Mouse (Mus musculus) heart, adult 2 months (tissue): ENCODE results near the gene Lrrc8b. TPM values are rescaled to one million over a fixed set of nuclear protein-coding genes. Genes with fewer than 3 reads are reported as not detected.

ENCODE experiments used
- DNase-seq, 2 experiments: peaks; one replicate each; pipeline ENCODE4 v3.0.0; 2021
- H3K27ac ChIP-seq: fragments of 200-600 bp; 2 replicates; pipeline ENCODE4 v1.8.1; 2022
- H3K27me3 ChIP-seq: fragments of 200-500 bp; 2 replicates; pipeline ENCODE4 v1.6.1; 2012; ENCODE audit warnings: mild to moderate bottlenecking, low read length, inconsistent platforms, mixed read lengths; ENCODE audit not compliant: control insufficient read depth, insufficient read depth
- H3K36me3 ChIP-seq: fragments of 200-500 bp; 2 replicates; pipeline ENCODE4 v1.6.1; 2012; ENCODE audit warnings: low read length, inconsistent platforms; ENCODE audit not compliant: control insufficient read depth, insufficient read depth
- H3K4me1 ChIP-seq: fragments of 200-500 bp; 2 replicates; pipeline ENCODE4 v1.6.1; 2011; ENCODE audit warnings: low read length; ENCODE audit not compliant: control insufficient read depth, insufficient read depth
- H3K4me3 ChIP-seq: fragments of 200-600 bp; 2 replicates; pipeline ENCODE4 v1.8.1; 2022
- H3K79me2 ChIP-seq: fragments of 200-500 bp; replicated peaks from 2 replicates; pipeline ENCODE4 v1.6.1; 2012; ENCODE audit warnings: mild to moderate bottlenecking, inconsistent platforms, low read length, moderate library complexity, mixed read lengths; ENCODE audit not compliant: control insufficient read depth, insufficient read depth
- H3K9ac ChIP-seq: fragments of 200-500 bp; 2 replicates; pipeline ENCODE4 v1.6.1; 2012; ENCODE audit warnings: low read depth, mild to moderate bottlenecking, control low read depth, inconsistent platforms, low read length, mixed read lengths
- CTCF ChIP-seq: fragments of 200-600 bp; IDR thresholded peaks from 2 replicates; pipeline ENCODE4 v1.8.1; 2022; ENCODE audit warnings: antibody characterized with exemption, mild to moderate bottlenecking, moderate library complexity
- EP300 ChIP-seq: fragments of 200-500 bp; IDR thresholded peaks from 2 replicates; pipeline ENCODE4 v1.6.1; 2011; ENCODE audit warnings: low read depth, low read length, control low read depth; ENCODE audit not compliant: insufficient read depth
- POLR2A ChIP-seq: fragments of 200-500 bp; IDR thresholded peaks from 2 replicates; pipeline ENCODE4 v1.6.1; 2011; ENCODE audit warnings: mild to moderate bottlenecking, low read depth, low read length, control low read depth; ENCODE audit not compliant: insufficient read depth
- WGBS: fragments of 180-500 bp; shearing (Covaris S2); methylation state at CpG from one replicate; pipeline ENCODE4 v1.1.7; 2018; 5-methylcytosine and 5-hydroxymethylcytosine counted together
- intact Hi-C: fragments of 180-260 bp; cut with DNase I; formaldehyde crosslinking; loops from one replicate; pipeline ENCODE4 v1.15.1; 2025
- polyA plus RNA-seq: library from polyadenylated mRNA; depleted of rRNA; stranded (reverse); fragments of >200 nt; gene quantifications from 2 replicates; pipeline ENCODE4 v1.2.3, GENCODE M21; 2012
- total RNA-seq, 2 experiments: library from RNA; stranded (reverse); gene quantifications; 2 replicates each; pipeline ENCODE4 v1.2.3; 2021

Gene Lrrc8b
- total and polyA plus RNA-seq, 3 experiments: 2.9 to 5.0 (median 4.4) TPM

GRCm38 (mm10) chr5:105518626-105519095 lies 103.1 kb downstream of the Lrrc8b start:
- peaks cover 1% of the 10 kb centered on the region; the same call in 1 of the 2 replicates for H3K79me2 ChIP-seq
- peak overlapping the region; percentile 97 for H3K4me3 ChIP-seq
- H3K9ac ChIP-seq: peak overlapping the region; percentile 99
- H3K4me1 ChIP-seq: peaks cover 11% of the 10 kb centered on the region
- TF ChIP-seq CTCF (no peak), POLR2A (no peak), EP300 (no peak)
- DNase-seq: no peak
- peak overlapping the region; percentile 97 for H3K27ac ChIP-seq
- intact Hi-C loops: loop anchor here (1.0 to 5.0 kb wide), 3 partner anchors 111 to 359 kb away; partner anchors contain the start of gene Zfp326
- WGBS: under 1% methylated on average over 16 of the region's 16 CpGs
- H3K27me3 ChIP-seq: no peaks in the 10 kb centered on the region
- H3K36me3 ChIP-seq: peaks cover 14% of the 10 kb centered on the region

GRCm38 (mm10) chr5:105519096-105519975 lies 103.8 kb downstream of the Lrrc8b start, which contains the start of gene Lrrc8c:
TSS of gene Lrrc8c (plus strand) at chr5:105519388.
- intact Hi-C loops: loop anchor here (1.0 to 5.0 kb wide), 3 partner anchors 112 to 358 kb away; partner anchors contain the start of gene Zfp326
- H3K4me1 ChIP-seq: peaks cover 13% of the 10 kb centered on the region
- H3K27me3 ChIP-seq: no peaks in the 10 kb centered on the region
- no peak for TF ChIP-seq EP300
- peak; percentile 56 for TF ChIP-seq CTCF
- peak; percentile 84 for TF ChIP-seq POLR2A
- H3K4me3 ChIP-seq: peak within 1 kb of the TSS; percentile 97
- peaks cover 17% of the 10 kb centered on the region for H3K36me3 ChIP-seq
- peak; percentile 90 to 93 for DNase-seq
- WGBS: under 1% methylated on average over 88 of the region's 93 CpGs
- peak within 1 kb of the TSS; percentile 99 for H3K9ac ChIP-seq
- peak within 1 kb of the TSS; percentile 97 for H3K27ac ChIP-seq
- peaks cover 1% of the 10 kb centered on the region; the same call in 1 of the 2 replicates for H3K79me2 ChIP-seq

GRCm38 (mm10) chr5:105519976-105520300 lies 104.4 kb downstream of the Lrrc8b start:
- no peaks in the 10 kb centered on the region for H3K27me3 ChIP-seq
- peak in 1 of 2 experiments; percentile 64 for DNase-seq
- peaks cover 1% of the 10 kb centered on the region; the same call in 1 of the 2 replicates for H3K79me2 ChIP-seq
- peak overlapping the region; percentile 97 for H3K4me3 ChIP-seq
- 12% methylated on average over 5 of the region's 5 CpGs for WGBS
- TF ChIP-seq EP300 (no peak), CTCF (no peak), POLR2A (no peak)
- peak overlapping the region; percentile 99 for H3K9ac ChIP-seq
- peaks cover 13% of the 10 kb centered on the region for H3K4me1 ChIP-seq
- peak overlapping the region; percentile 97 for H3K27ac ChIP-seq
- intact Hi-C loops: loop anchor here (1.0 to 5.0 kb wide), 4 partner anchors 101 to 357 kb away; partner anchors contain the start of gene Zfp326
- peaks cover 17% of the 10 kb centered on the region for H3K36me3 ChIP-seq

- Histone ChIP-seq H3K4me1 (peaks cover 13% of the 10 kb centered on the region), H3K9ac (peak overlapping the region; percentile 99), H3K27ac (peak overlapping the region; percentile 97), H3K27me3 (no peaks in the 10 kb centered on the region), H3K36me3 (peaks cover 20% of the 10 kb centered on the region), H3K4me3 (peak overlapping the region; percentile 97), H3K79me2 (peaks cover 1% of the 10 kb centered on the region; the same call in 1 of the 2 replicates)
- DNase-seq: no peak
- intact Hi-C loops: loop anchor here (2.0 kb wide), 1 partner anchor 100 kb away; no protein-coding TSS in a partner anchor
- WGBS: 32% methylated on average over 9 of the region's 9 CpGs
- TF ChIP-seq EP300: no peak
- no peak for TF ChIP-seq CTCF
- TF ChIP-seq POLR2A: no peak
These were observed 104.9 kb downstream of the Lrrc8b start for GRCm38 (mm10) chr5:105520442-105520965.

GRCm38 (mm10) chr5:105523452-105523851 lies 107.9 kb downstream of the Lrrc8b start:
- TF ChIP-seq CTCF: no peak
- 0 out of 2 replicates have a peak, but pooled peaks have one; percentile 57 for TF ChIP-seq EP300
- peak overlapping the region; percentile 22 for H3K4me3 ChIP-seq
- peaks cover 4% of the 10 kb centered on the region; the same call in 1 of the 2 replicates for H3K79me2 ChIP-seq
- no peaks in the 10 kb centered on the region for H3K27me3 ChIP-seq
- peak overlapping the region; percentile 82 for H3K27ac ChIP-seq
- H3K4me1 ChIP-seq: peaks cover 26% of the 10 kb centered on the region
- H3K36me3 ChIP-seq: peaks cover 42% of the 10 kb centered on the region
- intact Hi-C loops: loop anchor here (2.0 kb wide), 1 partner anchor 63 kb away; no protein-coding TSS in a partner anchor
- no peak overlapping the region; the same call in 1 of the 2 replicates for H3K9ac ChIP-seq
- DNase-seq: peak in 1 of 2 experiments; percentile 52
- WGBS: 17% methylated on average over 3 of the region's 3 CpGs
